Mouse (Mus musculus) embryonic facial prominence, embryonic 15.5 days (tissue): ENCODE data around the gene Vmn1r142. TPM values are rescaled to one million over a fixed set of nuclear protein-coding genes. Genes with fewer than 3 reads are reported as not detected.
"Not testable (repeated sequence)": the region's sequence is repeated elsewhere in the genome, so short reads cannot be mapped to it uniquely, and the experiment has no call there.

Experiments
- ATAC-seq: fragments of 200-750 bp; cut with Nextera tagmentation; 2 replicates; pipeline ENCODE4 v1.8.0; 2017; ENCODE audit warnings: low read depth, moderate TSS enrichment; ENCODE audit not compliant: insufficient number of reproducible peaks, low FRiP score, low TSS enrichment
- H3K27ac ChIP-seq: fragments of 300-500 bp; sonication (generic); replicated peaks from 2 replicates; pipeline ENCODE4 v1.5.1; 2015; ENCODE audit warnings: mild to moderate bottlenecking, inconsistent platforms
- H3K27me3 ChIP-seq: fragments of 300-500 bp; sonication (generic); 2 replicates; pipeline ENCODE4 v1.6.1; 2015; ENCODE audit warnings: inconsistent platforms
- H3K36me3 ChIP-seq: fragments of 300-500 bp; sonication (generic); 2 replicates; pipeline ENCODE4 v1.6.1; 2015; ENCODE audit warnings: mild to moderate bottlenecking, inconsistent platforms
- H3K4me1 ChIP-seq: fragments of 300-500 bp; sonication (generic); 2 replicates; pipeline ENCODE4 v1.6.1; 2015; ENCODE audit warnings: inconsistent platforms
- H3K4me2 ChIP-seq: fragments of 300-500 bp; sonication (generic); replicated peaks from 2 replicates; pipeline ENCODE4 v1.6.1; 2015; ENCODE audit warnings: mild to moderate bottlenecking, inconsistent platforms
- H3K4me3 ChIP-seq: fragments of 300-500 bp; sonication (generic); replicated peaks from 2 replicates; pipeline ENCODE4 v1.5.1; 2015; ENCODE audit warnings: mild to moderate bottlenecking, inconsistent platforms
- H3K9ac ChIP-seq: fragments of 300-500 bp; sonication (generic); 2 replicates; pipeline ENCODE4 v1.6.1; 2015; ENCODE audit warnings: inconsistent platforms
- H3K9me3 ChIP-seq: fragments of 300-500 bp; sonication (generic); replicated peaks from 2 replicates; pipeline ENCODE4 v1.6.1; 2016; ENCODE audit warnings: inconsistent platforms
- WGBS: fragments of 180-500 bp; shearing (Covaris S2); methylation state at CpG from one replicate; pipeline ENCODE4 v1.1.7; 2015; 5-methylcytosine and 5-hydroxymethylcytosine counted together
- polyA plus RNA-seq: library from polyadenylated mRNA; unstranded; fragments of >200 nt; fragmentation: Nextera tagmentation; extraction: Ambion mirVana; gene quantifications from 2 replicates; pipeline ENCODE4 v1.2.1, GENCODE M21; 2015

The Vmn1r142 gene
- not detected in 2 replicates for polyA plus RNA-seq

DNA sequence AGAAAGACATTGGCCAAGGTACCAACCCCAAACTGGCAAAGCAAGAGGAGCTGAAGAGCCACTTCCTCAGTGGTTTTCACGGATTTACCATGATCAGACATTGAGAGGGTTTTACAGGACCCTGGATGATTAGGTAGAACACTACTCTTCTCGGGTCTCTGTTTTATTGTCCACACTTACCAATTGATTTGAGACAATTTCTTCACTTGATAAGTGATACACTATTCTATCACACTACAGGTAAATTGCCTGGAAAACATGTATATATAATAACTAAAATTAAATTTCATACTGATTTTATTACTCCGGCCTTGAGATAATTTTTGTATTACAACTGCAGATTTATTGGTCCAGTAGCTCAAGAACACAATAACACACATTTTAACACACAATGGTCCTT lies at the start of gene Vmn1r142:
Gene Vmn1r142, minus strand, starts transcription at position 101 of the 400 bp plus-strand sequence.
- not testable (repeated sequence) for H3K4me1 ChIP-seq, H3K9ac ChIP-seq, H3K36me3 ChIP-seq, H3K9me3 ChIP-seq, ATAC-seq, H3K4me2 ChIP-seq, H3K4me3 ChIP-seq, H3K27me3 ChIP-seq, H3K27ac ChIP-seq
- WGBS, result no CpG with 5 or more reads among the region's 3 CpGs

DNA sequence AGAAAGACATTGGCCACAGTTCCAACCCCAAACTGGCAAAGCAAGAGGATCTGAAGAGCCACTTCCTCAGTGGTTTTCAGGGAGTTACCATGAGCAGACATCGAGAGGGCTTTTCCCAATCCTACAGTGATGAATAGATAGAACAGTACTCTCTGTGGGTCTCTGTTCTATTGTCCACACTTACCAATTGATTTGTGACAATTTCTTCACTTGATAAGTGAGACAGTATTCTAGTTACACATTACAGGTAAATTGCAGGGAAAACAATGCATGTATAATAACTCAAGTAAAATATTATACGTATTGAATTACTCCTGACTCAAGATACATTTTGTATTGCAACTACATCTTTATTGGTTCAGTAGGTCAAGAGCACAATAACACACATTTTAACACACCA lies 37.3 kb upstream of the Vmn1r142 start, which contains the start of gene Gm8653:
Gene Gm8653, minus strand, starts transcription at position 101 of the 400 bp plus-strand sequence.
- no CpG with 5 or more reads among the region's 2 CpGs for WGBS
- not testable (repeated sequence) for H3K27ac ChIP-seq, H3K27me3 ChIP-seq

DNA sequence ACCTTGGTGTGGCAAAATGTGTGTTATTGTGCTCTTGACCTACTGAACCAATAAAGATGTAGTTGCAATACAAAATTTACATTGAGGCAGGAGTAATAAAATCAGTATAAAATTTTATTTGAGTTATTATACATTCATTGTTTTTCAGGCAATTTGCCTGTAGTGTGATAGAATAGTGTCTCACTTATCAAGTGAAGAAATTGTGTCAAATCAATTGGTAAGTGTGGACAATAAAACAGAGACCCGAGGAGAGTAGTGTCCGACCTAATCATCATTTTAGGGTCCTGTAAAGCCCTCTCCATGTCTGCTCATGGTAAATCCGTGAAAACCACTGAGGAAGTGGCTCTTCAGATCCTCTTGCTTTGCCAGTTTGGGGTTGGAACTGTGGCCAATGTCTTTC lies 25.2 kb upstream of the Vmn1r142 start, which contains the start of gene Vmn1r143:
Gene Vmn1r143, plus strand, starts transcription at position 301 of the 400 bp plus-strand sequence.
- H3K4me1 ChIP-seq, H3K9ac ChIP-seq, H3K9me3 ChIP-seq, H3K36me3 ChIP-seq, H3K27me3 ChIP-seq, ATAC-seq, H3K27ac ChIP-seq, H3K4me3 ChIP-seq, H3K4me2 ChIP-seq: not testable (repeated sequence)
- no CpG with 5 or more reads among the region's 3 CpGs for WGBS

More for the DNA sequence above, 37.3 kb upstream of the Vmn1r142 start, which contains the start of gene Gm8653:
- H3K36me3 ChIP-seq, ATAC-seq, H3K9ac ChIP-seq, H3K4me3 ChIP-seq, H3K4me1 ChIP-seq, H3K4me2 ChIP-seq, H3K9me3 ChIP-seq: not testable (repeated sequence)

DNA sequence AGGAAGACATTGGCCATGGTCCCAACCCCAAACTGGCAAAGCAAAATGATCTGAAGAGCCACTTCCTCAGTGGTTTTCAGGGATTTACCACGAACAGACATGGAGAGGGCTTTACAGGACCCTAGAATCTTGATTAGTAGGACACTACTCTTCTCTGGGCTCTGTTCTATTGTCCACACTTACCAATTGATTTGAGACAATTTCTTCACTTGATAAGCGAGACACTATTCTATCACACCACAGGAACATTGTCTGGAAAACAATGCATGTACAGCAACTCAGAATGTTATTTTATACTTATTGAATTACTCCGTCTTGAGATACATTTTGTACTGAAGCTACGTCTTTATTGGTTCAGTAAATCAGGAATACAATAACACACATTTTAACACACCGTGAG lies 29.2 kb downstream of the Vmn1r142 start, which contains the start of gene Gm10666:
Gene Gm10666, minus strand, starts transcription at position 101 of the 400 bp plus-strand sequence.
- not testable (repeated sequence) for H3K4me1 ChIP-seq, H3K36me3 ChIP-seq, H3K27me3 ChIP-seq, ATAC-seq, H3K9me3 ChIP-seq, H3K4me2 ChIP-seq, H3K9ac ChIP-seq, H3K27ac ChIP-seq, H3K4me3 ChIP-seq
- WGBS, result no CpG with 5 or more reads among the region's 5 CpGs

DNA sequence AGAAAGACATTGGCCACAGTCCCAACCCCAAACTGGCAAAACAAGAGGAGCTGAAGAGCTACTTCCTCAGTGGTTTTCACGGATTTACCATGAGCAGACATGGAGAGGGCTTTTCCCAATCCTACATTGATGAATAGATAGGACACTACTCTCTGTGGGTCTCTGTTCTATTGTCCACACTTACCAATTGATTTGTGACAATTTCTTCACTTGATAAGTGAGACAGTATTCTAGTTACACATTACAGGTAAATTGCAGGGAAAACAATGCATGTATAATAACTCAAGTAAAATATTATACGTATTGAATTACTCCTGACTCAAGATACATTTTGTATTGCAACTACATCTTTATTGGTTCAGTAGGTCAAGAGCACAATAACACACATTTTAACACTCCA lies 45.7 kb downstream of the Vmn1r142 start, which contains the start of gene Gm16451:
Gene Gm16451, minus strand, starts transcription at position 101 of the 400 bp plus-strand sequence.
- not testable (repeated sequence) for ATAC-seq, H3K4me2 ChIP-seq, H3K4me1 ChIP-seq, H3K27ac ChIP-seq, H3K9me3 ChIP-seq, H3K9ac ChIP-seq, H3K36me3 ChIP-seq, H3K4me3 ChIP-seq, H3K27me3 ChIP-seq
- no CpG with 5 or more reads among the region's 2 CpGs for WGBS

Other genes starting within 250 kb of the Vmn1r142 start
- gene Gm5891, start 242.7 kb downstream of the Vmn1r142 start, polyA plus RNA-seq, result not detected in 2 replicates
- not detected in 2 replicates for gene Vmn1r137, start 169.4 kb downstream of the Vmn1r142 start, polyA plus RNA-seq
- gene Vmn1r138, start 135.1 kb downstream of the Vmn1r142 start, polyA plus RNA-seq, result not detected in 2 replicates
- gene Gm6176, start 107.7 kb downstream of the Vmn1r142 start, polyA plus RNA-seq, result not detected in 2 replicates
- gene Vmn1r139, start 95.0 kb downstream of the Vmn1r142 start, polyA plus RNA-seq, result not detected in 2 replicates
- not detected in 2 replicates for gene Gm16451, start 45.8 kb downstream of the Vmn1r142 start, polyA plus RNA-seq
- gene Gm10666, start 29.3 kb downstream of the Vmn1r142 start, polyA plus RNA-seq, result not detected in 2 replicates
- gene Vmn1r143, start 25.3 kb upstream of the Vmn1r142 start, polyA plus RNA-seq, result not detected in 2 replicates
- not detected in 2 replicates for gene Gm8653, start 37.2 kb upstream of the Vmn1r142 start, polyA plus RNA-seq
- not detected in 2 replicates for gene Gm8453, start 65.4 kb upstream of the Vmn1r142 start, polyA plus RNA-seq
- gene Gm4187, start 165.7 kb upstream of the Vmn1r142 start, polyA plus RNA-seq, result not detected in 2 replicates
- not detected in 2 replicates for gene Gm8660, start 207.0 kb upstream of the Vmn1r142 start, polyA plus RNA-seq
- gene Vmn1r148, start 249.5 kb upstream of the Vmn1r142 start, polyA plus RNA-seq, result not detected in 2 replicates